Mouse (Mus musculus) retina, postnatal 1 day (tissue): Measurements from ENCODE around the gene Rps27.
"Not testable (repeated sequence)": the region's sequence is repeated elsewhere in the genome, so short reads cannot be mapped to it uniquely, and the experiment has no call there.

Source experiments
- DNase-seq: peaks from one replicate; pipeline ENCODE4 v3.0.0-alpha.2; 2012

Gene Rps27

DNA sequence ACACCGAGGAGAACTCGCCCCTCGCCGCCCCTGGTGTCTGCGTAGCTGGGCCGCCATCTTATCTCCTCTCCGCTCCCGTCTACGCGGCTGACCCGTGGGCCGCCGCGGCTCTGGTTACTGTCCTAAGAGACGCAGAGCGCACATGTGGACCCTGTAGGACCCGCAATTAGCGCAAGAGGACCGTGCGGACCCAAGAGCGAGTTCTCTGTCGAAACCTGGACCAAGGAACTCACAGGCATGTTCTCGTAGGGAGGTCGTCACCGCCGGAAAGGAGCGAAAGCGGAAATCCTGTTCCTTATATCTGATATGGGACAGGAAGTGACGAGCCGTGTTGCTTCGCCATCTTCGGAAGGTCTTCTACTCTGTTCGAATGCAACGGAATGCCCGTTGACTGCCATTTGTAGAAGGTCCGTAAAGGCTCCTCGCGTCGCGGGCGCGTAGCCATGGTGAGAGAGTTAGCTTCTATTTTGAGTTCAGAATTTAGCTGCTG, at the start of gene Rps27, which contains the start of gene Rab13:
Rps27 (minus strand) TSS at position 275 of the 490 bp plus-strand sequence.
Rab13 (plus strand) TSS at position 319 of the 490 bp plus-strand sequence.
- DNase-seq: peak; percentile 97

DNA sequence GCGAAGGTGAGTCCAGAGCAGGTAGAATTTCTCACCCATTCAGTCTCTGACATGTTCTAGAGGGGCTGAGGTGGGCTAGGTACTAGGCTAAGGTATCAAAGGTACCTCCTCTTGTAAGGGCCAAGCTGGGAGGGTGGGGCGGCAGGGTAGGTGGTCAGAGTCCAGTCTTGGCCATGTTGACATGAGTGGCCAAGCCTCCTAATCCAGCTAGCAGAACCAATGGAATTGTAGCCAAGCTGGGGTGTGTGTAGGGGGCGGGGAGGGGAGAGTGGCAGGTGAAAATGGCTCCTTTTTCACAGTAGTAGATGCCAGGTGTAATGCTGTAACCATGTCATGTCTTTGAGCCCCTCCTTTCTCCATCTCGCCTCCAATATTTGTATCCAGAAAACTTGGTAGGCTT, 45.1 kb upstream of the Rps27 start:
- no peak for DNase-seq

DNA sequence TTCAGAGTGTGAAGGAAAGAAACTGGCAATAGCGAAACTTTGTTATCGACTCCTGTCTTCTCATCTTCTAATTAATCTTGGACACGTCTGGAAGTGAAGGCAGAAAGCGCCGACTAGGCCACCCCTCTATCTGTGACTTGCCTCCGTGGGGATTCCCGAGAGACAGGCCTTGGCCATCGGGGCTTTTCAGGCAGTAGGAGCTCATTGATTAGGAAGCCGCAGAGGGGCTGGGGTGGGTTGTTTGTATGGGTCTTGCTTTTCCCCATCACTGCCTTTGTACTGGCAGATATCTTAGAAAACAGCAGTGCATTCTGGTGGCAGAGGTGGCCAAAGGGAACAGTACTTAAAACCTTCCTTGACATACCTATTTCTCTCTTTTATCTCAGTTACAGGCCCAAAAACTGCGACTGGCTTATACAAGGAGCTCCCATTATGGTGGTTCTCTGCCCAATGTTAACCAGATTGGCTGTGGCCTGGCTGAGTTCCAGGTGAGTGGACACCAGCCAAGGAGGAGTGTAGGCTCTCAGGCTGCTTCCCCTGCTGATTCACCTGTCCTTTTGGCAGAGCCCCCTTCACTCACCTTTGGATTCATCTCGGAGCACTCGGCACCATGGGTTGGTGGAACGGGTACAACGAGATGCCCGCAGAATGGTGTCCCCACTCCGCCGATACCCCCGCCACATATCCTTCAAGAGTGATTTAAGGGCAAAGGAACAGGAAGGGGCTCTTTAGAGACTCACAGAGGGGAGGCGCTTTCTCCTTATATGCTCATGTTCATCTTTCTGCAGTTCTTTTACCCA, 43.5 kb upstream of the Rps27 start:
- DNase-seq: no peak

DNA sequence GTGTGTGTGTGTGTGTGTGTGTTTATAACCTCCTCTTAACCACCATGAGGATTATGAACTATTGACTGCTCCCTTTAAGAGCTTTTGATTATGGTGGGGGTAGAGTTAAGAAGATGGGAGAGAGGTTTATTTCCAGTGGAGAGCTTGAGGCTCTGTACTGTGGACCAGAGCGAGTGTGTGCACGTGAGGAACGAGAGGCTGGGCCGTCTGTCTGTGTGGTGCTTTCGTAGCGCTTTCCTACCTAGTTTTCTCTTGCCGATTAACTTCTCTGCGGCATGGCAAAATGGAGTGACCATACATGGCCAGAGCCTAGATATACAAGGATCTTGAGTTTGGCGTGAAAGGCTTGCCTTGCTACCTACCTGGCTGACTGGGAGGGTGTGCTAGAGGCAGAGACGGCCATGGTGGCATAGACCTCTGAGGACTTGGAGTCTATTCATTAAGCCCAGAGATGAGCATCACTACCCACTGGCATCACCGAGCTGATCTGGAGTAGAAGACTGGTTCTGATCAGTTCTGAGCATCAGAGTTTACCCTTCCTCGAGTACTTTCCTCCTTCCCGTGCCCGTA, 42.4 kb upstream of the Rps27 start:
- no peak for DNase-seq

DNA sequence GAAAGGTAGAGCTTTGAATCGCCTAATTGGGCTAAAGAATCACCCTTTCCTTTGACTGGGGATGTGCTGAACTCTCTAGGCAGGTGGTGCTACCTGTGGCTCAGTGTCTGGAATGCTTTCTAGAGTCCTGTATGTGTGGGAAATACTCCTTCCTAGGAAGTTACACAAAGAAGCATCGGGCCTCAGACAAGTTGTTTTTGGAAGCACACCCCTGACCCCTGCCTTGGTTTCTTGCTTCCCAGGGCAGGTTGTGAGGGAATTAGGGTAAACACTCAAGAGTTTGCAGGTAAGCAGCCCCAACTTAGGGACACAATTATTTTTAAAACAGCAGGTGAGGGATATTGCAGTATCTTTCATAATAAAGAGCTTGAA, 41.7 kb upstream of the Rps27 start:
- DNase-seq: no peak

DNA sequence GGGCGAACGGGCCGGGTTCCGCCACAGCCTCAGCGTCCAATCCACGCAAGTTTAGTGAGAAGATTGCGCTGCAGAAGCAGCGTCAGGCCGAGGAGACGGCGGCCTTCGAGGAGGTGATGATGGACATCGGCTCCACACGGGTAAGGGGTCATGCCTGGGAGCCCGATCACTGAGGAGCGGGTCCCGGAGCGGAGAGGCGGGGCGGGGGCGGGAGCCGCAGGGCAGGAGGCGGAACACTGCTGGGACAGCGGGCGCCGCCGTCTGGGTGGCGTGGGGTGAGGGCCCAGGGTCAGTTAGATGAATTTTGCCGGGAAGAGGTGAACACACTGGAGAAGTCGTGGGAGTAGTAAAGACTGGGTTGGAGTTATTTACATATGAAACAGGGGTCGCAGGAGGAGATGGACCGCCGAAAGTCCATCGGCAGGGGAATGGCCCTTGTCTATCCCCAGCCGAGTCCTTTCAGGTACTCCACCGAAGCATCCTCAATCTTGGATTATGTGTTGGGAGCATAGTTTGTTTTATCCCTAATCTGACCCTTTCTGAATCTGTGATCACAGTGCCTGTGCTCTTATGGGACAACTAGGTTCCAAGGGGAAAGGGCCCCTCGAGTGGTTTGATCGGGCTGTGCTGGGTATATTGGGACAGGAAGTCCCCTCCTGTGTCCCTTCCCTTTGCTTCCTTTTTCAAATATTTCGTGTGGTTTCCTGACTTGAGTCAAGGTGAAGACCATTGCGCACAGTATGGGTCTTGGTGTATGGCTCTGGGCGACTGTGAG, 41.2 kb upstream of the Rps27 start:
- no peak for DNase-seq

DNA sequence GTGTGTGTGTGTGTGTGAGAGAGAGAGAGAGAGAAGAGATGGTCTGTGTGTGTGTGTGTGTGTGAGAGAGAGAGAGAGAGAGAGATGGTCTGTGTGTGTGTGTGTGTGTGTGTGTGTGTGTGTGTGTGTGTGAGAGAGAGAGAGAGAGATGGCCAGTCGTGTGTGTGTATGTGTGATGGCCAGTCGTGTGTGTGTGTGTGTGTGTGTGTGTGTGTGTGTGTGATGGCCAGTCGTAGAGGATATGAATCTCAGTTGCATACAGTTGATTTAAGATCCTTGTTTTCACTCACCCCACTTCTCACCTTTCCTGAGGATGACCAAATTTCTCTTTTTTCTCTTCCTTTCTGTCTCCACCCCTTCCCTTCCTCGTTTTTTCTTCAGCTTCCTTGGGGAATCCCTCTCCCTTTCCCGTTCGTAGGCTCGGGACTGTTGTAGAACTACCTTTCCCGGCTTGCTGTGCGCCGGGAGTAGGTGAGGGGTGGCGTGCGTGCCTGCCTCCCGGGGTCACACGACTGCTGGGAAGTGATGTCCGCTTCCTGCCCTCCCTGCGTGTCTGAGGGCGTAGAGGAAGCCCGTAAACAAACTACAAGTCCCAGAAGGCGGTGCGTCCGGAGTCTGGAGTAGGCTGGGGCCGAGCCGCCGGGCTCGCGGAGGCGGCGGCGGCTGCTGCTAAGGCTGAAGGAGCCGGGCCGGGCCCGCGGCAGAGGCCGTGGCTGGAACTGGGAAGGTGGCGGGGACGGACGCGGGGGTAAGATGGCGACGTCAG, 40.4 kb upstream of the Rps27 start, which contains the start of gene Crtc2:
Crtc2 (plus strand) TSS at position 511 of the 766 bp plus-strand sequence.
- peak; percentile 99 for DNase-seq

DNA sequence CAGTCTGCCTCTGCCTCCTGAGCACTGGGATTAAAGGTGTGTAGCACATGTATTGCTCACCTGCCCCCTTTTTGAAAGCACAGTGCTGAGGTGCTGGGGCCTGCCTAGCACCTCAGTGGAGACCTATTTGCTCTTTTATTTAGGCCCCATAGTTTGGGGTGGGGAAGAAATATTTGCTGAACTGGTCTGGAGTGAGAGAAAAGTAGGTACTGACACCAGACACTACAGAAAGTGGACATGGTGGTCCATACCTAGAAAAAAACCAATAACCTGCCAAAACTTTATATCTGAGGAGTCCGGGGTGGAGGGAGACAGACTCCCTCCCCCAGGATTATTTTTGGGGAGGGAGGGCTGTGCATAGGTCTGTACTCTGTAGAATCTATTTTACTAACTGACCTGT, 39.7 kb upstream of the Rps27 start:
- not testable (repeated sequence) for DNase-seq

DNA sequence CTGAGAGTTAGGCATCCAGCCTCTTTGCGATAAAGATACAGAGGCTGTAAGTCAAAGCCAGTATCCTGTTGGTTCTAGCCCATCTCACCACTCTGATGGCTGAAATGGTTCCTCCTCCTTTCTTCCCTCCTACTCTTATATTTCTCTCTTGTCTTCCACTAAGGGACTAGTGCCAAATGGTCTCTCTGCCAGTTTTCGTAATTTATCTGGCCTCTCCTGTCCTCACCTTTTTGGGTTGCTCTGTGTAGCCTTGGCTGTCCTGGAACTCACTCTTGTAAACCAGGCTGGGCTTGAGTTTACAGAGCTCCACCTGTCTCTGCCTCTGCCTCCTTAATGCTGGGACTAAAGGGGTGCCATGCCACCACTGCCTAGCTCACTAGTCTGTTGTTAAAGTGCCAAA, 39.2 kb upstream of the Rps27 start:
- not testable (repeated sequence) for DNase-seq

DNA sequence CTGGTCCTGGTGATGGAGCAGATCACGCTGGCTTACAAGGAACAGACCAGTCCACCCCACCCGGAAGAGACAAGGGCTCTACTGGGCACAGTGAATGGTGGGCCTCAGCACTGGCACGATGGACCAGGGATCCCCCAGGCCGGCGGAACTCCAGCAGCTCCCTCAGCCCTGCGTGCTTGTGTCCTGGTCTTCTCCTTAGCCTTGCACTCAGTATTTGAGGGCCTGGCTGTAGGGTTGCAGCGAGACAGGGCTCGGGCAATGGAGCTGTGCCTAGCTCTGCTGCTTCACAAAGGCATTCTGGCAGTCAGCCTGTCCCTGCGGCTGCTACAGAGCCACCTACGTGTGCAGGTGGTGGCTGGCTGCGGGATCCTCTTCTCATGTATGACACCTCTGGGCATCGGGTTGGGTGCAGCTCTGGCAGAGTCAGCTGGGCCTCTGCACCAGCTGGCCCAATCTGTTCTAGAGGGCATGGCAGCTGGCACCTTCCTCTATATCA, 38.3 kb upstream of the Rps27 start:
- not testable (repeated sequence) for DNase-seq

DNA sequence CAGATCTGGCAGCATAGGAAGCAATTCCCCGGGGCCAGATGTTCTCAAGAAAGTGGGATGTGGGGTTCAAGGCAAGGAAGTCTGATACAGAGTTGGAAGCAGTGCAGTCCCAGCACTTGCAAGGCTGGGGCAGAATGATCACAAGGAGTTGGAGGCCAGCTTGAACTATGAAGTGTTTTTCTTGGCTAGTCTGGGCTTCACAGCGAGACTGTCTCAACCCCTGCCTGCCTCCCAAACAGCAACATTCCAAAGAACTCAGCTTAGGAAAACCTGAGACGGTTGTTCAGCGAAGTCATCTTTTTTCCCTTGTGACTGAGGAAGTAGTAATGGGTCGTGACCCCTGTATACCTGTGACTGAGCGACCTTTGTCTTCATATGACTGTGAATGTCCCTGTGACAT, 37.3 kb upstream of the Rps27 start:
- no peak for DNase-seq

DNA sequence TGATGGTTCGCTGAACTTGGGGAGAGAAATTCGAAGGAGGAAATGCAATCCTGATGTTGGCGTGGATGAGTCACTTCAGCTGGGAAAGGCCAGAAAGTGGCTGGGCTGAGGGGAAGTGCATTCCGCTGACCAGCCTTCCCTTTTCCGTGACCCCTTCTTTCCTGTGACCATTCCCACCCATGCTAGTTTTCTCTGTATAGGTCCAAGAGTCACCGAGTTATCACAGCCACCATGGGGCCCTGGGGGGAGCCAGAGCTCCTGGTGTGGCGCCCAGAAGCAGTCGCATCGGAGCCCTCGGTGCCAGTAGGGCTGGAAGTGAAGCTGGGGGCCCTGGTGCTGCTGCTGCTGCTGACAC, 35.3 kb upstream of the Rps27 start:
- no peak for DNase-seq

DNA sequence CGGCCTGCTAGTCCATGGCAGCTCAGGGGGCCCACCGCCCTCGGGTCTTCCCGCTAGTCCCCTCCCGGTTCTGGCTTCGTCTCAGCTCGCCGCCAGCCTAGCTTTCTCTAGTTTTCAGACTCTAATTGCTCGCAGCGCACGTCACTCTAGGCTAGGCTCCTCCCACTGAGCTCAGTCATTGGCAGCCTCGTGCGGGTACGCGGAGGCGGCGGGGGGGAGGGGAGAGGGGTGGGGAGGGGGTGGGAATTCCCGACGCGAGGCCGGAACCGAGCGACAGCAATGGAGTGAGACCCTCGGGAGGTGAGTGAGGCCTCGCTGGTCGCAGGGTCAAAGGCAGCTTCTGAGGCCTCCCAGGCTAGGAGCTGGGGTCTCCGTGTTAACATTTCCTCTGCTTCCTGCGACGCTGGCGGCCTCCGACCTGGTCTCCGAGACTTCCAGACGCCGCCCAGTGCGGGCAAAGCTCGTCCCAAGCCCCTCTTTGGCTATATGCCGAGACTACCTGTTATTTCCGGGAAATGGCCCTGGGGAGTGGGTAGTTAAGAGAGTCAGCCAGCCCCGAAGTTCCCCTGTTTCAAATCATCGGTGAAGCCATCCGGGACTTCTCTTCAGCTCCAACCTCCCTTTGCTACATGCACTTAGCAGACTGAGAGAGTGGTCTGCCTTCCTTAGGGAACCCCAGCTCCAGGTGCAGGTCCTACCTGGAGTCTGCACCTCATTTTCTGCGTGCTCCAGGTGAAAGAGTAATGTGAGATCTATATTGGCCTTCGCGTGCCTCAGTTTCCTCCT, 34.7 kb upstream of the Rps27 start, which contains the start of gene Slc39a1:
Slc39a1 (plus strand) TSS at position 213 of the 786 bp plus-strand sequence.
- peak; percentile 98 for DNase-seq

DNA sequence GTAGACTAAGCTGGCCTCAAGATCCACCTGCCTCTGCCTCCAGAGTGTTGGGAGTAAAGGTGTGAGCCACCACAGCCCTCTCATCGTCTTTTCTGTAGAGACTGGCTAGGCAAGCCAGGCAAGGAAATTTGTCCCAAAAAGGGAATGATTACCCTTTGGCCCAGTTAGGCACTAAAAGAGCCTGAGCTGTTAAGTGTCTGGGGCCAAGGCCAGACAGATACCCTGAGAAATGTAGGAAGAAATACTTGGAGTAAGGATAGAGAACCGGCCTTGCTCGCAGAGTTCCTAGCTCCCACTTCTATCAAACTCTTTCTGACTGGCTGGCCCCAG, 34.1 kb upstream of the Rps27 start:
- no peak for DNase-seq

DNA sequence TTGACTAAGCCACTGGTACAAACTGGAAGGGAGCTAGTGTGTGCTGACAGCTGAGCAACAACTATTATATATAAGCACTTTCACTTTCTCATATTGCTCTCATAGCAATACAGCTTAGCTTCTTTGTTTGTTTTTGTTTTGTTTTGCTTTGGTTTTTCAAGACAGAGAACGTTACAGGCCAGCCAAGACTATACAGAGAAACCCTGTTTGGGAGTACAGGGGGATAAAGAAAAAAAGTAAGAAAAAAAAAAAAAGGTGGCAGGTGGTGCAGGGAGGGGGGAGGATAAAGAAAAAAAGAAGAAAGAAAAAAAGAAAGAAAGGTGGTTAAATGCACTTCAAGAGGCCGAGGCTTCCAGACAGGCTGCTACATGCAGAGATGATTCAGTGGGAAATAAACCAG, 32.0 kb upstream of the Rps27 start:
- no peak for DNase-seq

DNA sequence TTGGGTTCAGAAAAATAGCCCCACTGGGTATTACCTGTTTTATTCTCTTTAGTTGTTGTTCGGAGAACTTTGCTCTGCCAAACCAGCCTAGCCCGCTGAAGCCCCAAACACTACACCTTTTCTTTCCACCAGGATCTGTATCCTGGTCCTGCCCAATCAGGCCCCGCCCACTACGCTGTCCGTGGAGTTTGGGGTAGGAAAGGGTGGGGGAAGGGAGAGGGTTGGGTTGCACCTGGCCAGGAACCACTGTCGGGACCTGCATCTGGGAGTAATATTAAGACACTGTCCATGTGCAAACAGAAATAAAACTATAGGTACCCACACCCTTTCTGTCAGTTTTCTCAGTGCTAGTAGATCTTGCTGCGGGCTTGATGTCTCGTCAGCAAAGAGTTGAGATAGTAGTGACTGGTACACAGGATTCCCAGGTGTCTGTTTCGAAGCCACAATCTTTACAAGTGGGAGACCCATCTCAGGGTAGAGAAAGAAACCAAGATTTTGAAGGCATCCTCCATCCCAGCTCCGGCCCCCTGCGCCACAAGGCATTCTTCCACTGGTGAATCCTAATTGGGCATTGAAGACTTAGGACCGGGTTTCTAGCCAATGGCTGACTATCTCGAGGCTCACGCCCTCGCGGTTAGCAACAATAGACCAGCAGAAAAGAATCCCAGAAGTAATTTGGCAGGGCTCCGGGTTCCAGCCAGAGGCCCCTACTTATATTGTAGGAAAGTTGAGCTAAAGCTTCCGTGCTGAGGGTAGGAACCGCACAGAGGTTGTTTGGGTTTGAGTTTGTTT, 29.7 kb upstream of the Rps27 start, which contains the start of gene Creb3l4:
Creb3l4 (minus strand) TSS at position 529 of the 792 bp plus-strand sequence.
- DNase-seq: peak; percentile 87

DNA sequence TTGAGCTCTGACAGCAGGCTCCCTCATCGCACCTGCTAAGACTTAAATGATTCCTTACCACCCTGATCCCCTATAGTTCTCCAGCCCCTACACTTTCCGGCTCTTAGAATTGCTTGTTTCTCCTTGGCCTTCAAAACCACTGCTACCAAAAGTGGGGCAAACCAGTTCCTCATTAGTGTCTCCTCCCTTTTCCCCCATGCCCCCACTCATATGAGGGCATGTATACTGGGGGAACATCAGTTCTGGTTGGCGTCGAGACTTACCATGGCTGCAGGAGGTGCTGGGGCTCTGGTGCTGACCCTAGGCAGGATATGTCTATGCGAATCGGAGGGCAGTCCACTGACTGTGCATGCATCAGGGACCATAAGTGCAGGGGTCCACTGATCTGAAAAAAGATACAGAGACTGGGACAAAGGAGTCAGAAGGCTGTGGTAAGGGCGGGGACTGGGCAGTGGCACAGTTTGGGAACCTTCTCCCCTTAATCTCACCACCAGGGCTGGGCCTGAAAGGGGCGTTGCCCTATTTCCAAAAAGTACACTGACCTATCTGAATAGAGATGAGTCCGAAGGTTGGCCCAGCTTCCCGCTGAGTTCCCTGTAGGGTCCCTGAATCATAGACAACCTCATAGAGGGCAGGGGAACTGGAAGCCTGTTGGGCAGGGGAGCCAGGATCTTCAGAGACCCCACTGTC, 28.4 kb upstream of the Rps27 start:
- no peak for DNase-seq

DNA sequence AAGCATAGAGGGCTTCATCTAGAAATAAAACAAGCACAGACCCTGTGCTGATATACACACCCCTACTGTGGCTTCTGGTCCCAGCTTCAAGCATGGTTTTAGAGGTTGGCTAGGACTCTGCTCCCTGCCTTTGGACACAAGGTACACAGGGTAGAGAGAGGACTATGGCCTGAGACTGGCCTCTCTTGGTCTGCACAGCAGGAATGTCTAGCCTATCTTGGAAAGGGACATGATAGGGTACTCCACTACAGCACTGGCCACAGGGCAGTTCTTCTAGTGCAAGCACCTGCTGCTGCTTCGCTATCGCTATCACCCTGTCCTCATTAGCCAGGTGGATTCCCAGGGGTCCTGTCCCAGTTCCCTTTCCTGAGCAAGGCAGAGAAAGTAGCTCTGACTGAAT, 27.8 kb upstream of the Rps27 start:
- no peak for DNase-seq

DNA sequence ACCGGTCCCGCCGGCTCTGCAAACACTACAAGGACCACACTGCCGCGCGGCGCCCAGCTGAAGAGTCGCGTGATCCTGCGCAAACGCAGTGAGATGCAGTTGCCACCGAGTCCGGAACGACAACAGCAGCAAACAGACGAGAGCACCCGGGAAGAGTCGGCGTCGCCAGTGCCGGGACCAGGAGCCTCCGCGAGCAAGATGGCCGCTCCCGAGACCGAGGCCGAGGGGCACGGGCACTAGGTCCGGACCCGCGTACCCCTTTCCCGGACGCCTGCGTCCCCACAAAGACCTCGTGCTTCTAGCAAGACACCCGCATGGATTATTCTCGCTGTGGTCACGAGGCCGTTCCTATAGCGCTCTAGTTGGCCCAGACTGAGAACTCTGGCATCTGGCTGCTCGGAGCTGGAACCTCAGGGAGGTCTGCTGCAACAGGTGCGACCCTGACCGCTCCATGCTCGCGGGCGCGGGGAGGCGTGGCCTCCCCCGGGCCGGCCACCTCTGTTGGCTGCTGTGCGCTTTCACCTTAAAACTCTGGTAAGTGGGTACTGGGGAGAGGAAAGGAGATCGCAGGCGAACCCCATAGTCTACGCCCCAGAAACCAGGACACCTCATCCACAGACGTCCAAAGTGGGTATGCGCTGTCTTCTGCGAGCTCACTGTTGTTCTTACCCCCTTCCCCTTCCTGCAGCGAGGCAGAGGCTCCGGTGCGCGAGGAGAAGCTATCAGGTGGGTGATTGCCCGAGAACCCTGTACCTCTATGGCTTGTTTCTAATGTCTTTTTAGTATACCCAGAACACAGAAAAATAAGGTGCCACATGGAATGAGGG, 18.3 kb upstream of the Rps27 start, which contains the start of gene Jtb:
Jtb (plus strand) TSS at position 91 of the 827 bp plus-strand sequence.
- peak; percentile 97 for DNase-seq
